Mouse (Mus musculus) kidney, adult 11 months (tissue): ENCODE measurements around the gene Gm21974.
"Not testable (repeated sequence)": the region's sequence is repeated elsewhere in the genome, so short reads cannot be mapped to it uniquely, and the experiment has no call there.

Experiments used
- DNase-seq: peaks from one replicate; pipeline ENCODE4 v3.0.0; 2022

Gm21974 gene

DNA sequence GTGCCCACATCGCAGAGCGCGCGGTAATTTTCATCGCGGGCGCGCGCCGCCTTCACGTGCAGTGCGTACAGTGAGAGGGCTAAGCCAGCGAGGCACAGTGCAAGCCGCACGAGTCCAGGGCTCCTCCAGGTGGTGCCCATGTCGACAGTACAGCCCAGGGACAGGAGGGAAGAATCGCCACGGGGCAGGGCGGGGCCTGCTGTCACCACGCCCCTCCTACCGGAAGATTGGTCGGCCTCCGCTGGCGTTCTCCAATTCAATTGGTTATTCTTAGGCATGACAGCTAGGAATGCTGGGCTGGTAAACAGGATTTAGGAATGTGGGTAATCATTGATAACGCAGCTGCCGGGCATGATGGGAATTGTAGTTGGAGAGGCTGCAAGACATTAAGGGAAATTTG is at the start of gene Gm21974, which contains the start of gene Vkorc1:
TSS of gene Gm21974 (minus strand) at position 13 of the 400 bp plus-strand sequence.
TSS of gene Vkorc1 (minus strand) at position 176 of the 400 bp plus-strand sequence.
- peak; percentile 99 for DNase-seq

DNA sequence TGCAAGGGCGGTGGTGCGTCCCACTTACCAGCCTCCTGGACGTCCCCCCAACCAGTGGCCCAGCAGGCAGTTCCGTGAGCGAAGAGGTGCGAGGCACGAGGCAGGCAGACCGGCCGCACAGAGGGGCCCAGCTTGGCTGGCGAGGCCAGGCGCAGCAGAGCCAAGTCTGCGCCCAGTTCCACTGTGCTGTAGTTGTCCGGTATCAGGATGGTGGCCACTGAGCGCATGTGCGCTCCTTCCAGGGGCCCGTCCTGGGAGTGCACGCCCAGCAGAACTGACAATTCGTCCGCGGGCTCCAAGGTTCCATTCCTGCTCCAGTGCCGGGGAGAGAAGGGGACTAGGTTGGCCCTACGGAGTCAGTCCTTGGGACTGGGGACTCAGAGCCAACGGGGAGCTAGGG is 49.4 kb upstream of the Gm21974 start:
- no peak for DNase-seq

DNA sequence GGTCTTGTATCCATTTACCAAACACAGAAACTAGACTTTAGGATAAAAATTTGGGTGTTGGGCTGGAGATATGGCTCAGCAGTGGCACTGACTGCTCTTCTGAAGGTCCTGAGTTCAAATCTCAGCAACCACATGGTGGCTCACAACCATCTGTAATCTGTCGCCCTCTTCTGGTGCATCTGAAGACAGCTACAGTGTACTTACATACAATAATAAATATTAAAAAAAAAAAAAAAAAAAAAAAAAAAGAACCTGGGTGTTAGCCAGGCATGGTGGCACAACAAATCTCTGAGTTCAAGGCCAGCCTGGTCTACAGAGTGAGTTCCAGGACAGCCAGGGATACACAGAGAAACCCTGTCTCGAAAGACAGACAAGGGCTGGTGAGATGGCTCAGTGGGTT is 46.8 kb upstream of the Gm21974 start:
- not testable (repeated sequence) for DNase-seq

DNA sequence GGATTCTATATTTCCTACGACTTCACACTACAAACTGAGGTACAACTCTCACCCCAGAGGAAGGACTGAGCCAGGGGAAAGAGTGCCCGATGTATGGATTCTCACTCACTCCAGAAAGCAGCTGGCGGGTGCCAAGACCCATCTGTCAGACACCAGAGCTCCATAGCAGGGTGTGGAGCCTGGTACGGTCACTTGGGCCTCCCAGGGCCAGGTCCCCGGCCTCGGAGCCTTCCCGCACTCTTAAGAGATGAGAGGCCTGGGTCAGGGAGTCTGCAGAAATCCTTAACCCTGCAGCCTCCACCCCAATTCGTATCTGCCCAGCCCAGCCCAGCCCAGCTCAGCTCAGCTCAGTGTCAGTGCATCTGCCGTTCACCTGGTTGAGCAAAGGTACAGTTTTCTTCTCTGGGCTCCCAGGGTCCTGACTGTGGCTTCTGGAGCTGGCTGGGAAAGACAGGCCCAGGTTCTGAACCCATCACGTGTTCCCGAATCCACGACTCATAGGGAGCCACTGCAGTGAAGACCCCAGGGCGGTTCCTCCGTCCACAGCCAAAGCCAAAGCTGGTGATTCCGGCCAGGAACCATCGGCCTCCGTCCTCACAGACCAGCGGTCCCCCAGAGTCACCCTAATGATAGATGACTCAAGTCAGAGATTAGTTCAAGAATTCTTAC is 41.1 kb upstream of the Gm21974 start:
- DNase-seq: no peak

DNA sequence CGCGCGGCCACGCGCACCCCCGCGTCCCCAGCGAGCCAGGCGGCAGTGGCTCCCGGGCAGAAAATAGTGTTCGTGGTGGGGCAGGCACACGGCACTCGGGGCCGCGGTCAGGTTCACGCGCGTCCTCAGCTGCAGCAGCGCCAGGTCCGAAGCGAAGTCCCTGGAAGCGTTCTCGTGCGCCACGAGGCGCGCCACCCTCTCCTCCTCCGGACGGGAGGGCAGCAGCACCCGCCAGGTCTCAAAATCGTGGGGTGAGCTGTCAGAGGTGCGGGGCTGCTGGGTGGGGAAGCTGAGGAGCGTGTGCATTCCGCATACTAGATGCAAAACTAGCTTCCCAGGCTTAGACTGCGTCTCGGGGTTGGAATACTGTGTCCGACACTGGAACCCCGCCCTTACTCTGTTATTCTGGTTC is 40.5 kb upstream of the Gm21974 start:
- DNase-seq: no peak

GRCm38 (mm10) chr7:127935028-127935722 is 39.9 kb upstream of the Gm21974 start:
- peak; percentile 95 for DNase-seq

GRCm38 (mm10) chr7:127934075-127934474 is 38.8 kb upstream of the Gm21974 start:
- no peak for DNase-seq

GRCm38 (mm10) chr7:127932273-127933031 is 37.2 kb upstream of the Gm21974 start:
- DNase-seq: peak; percentile 74

- DNase-seq: peak; percentile 80
Measured at GRCm38 (mm10) chr7:127931351-127932135, 36.3 kb upstream of the Gm21974 start.

DNA sequence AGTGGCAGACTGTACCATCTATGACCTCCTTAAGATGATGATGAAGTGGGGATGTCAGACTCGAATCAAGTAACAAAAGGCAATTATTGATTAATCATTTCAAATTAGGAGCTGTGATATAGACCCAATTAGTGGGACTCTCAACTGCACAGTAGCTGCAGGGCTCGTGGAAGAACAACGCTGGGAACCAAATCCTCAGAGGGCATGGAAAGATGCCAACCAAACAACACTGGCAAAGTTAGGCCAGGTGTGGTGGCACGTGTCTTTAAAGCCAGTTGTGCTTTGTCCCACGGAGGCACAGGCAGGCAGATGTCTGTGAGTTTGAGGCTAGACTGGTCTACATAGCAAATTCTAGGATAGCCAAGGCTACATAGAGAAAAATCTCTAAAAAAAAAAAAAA is 35.4 kb upstream of the Gm21974 start:
- DNase-seq: no peak

- peak; percentile 94 for DNase-seq
Measured at GRCm38 (mm10) chr7:127929923-127930322, 34.7 kb upstream of the Gm21974 start, which contains the start of gene Prss8. Prss8 (minus strand) TSS chr7:127930104.

- peak; percentile 66 for DNase-seq
Measured at GRCm38 (mm10) chr7:127928596-127928995, 33.3 kb upstream of the Gm21974 start.

GRCm38 (mm10) chr7:127927726-127928125 is 32.5 kb upstream of the Gm21974 start:
- DNase-seq: peak; percentile 46

- DNase-seq: peak; percentile 83
Measured at GRCm38 (mm10) chr7:127926846-127927245, 31.6 kb upstream of the Gm21974 start.

- peak; percentile 93 for DNase-seq
Measured at GRCm38 (mm10) chr7:127926066-127926465, 30.8 kb upstream of the Gm21974 start.

GRCm38 (mm10) chr7:127925252-127925651 is 30.0 kb upstream of the Gm21974 start:
- peak; percentile 94 for DNase-seq

- peak; percentile 45 for DNase-seq
Measured at GRCm38 (mm10) chr7:127923714-127924113, 28.5 kb upstream of the Gm21974 start.

GRCm38 (mm10) chr7:127922451-127923275 is 27.4 kb upstream of the Gm21974 start:
- no peak for DNase-seq

- DNase-seq: no peak
Measured at GRCm38 (mm10) chr7:127921516-127921915, 26.3 kb upstream of the Gm21974 start.

GRCm38 (mm10) chr7:127919290-127919689 is 24.0 kb upstream of the Gm21974 start:
- no peak for DNase-seq

DNA sequence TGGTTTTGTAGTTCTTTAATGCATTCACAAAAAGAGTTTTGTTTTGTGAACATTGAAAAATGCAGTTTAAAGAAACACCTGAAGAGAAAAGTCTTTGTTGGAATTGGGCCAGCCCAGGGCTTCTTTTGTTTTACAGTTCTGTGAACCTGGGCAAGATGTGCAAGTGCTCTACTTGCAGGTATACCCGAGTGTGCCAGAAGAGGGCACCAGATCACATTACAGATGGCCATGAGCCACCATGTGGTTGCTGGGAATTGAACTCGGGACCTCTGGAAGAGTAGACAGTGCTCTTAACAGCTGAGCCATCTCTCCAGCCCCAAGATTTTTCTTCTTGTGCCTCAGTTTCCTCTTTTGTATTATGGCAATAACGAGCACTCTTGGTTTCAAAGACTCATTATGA is 22.9 kb upstream of the Gm21974 start:
- DNase-seq: no peak

- no peak for DNase-seq
Measured at GRCm38 (mm10) chr7:127915293-127915692, 20.0 kb upstream of the Gm21974 start.
